Mouse (Mus musculus): ENCODE measurements around the gene C130032M10Rik.
"Not testable (repeated sequence)": the region's sequence is repeated elsewhere in the genome, so short reads cannot be mapped to it uniquely, and the experiment has no call there.

The C130032M10Rik gene

GRCm38 (mm10) chr9:114518812-114519477 is 3.4 kb downstream of the C130032M10Rik start:
- DNase-seq (ENCODE audit: low spot score), result no peak

- not testable (repeated sequence) for DNase-seq (ENCODE audit: low spot score)
Measured at GRCm38 (mm10) chr9:114520529-114520928, 5.0 kb downstream of the C130032M10Rik start.

- DNase-seq (ENCODE audit: low spot score), result no peak
Measured at GRCm38 (mm10) chr9:114522041-114522440, 6.5 kb downstream of the C130032M10Rik start.

GRCm38 (mm10) chr9:114522501-114522900 is 7.0 kb downstream of the C130032M10Rik start:
- DNase-seq (ENCODE audit: low spot score), result no peak

GRCm38 (mm10) chr9:114525073-114525633 is 9.7 kb downstream of the C130032M10Rik start:
- DNase-seq (ENCODE audit: low spot score), result no peak

DNA sequence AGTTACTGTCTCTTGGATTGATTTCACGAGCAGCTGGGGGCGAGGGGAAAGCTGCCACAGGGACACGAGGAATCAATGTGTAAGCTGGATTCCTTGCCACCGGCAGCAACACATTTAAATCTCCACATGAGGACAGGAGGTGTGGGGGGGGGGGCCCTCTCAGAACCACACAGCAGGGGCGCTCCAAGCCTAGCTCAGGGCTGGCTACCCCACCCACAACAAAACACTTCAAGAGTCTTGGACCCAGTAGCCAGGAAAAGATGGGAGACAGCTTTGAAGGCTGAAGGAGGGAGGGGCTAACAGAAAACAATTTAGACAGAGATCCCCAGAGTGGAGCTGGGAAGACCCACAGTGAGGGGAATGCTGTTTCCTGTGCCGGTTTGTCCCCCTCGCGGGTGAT is 10.4 kb downstream of the C130032M10Rik start:
- DNase-seq (ENCODE audit: low spot score), result no peak

DNA sequence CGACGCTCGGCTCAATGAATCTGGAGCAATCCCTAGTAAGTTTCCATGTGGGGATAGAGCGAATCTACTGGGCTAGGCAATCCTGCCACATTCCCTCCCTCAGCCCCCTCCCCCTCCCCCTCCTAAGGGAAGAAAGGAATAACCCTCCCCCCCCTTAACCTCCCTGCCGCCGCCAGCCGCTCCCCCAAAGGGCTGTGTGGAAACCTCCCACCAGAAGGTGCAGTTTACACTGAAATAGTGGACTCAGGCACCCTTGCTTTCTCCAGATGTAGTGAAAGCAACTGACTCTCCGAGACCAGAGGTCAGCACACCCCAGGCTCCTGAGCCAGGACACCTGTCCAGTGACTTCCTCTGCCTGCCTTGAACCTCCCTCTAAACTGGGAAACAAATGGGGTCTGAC is 11.1 kb downstream of the C130032M10Rik start:
- no peak for DNase-seq (ENCODE audit: low spot score)

DNA sequence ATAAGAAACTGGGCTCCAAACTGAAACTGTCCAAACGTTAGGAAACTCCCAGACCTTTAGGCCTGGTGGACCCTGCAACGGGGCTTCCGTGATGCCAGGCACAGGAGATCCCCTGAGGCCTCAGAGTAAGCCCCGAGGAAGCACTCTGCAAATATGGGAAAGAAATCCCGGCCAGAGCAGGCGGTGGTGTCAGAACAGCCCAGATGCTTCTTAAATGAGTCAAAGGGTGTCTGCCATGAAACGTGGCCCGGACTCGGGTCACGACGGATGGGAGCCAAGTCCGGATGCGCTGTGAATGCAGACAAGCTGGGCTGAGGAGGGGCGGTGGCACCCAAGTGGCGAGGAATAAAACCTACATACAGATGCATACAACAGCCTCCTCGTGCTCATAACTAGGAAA is 11.6 kb downstream of the C130032M10Rik start:
- DNase-seq (ENCODE audit: low spot score), result no peak

DNA sequence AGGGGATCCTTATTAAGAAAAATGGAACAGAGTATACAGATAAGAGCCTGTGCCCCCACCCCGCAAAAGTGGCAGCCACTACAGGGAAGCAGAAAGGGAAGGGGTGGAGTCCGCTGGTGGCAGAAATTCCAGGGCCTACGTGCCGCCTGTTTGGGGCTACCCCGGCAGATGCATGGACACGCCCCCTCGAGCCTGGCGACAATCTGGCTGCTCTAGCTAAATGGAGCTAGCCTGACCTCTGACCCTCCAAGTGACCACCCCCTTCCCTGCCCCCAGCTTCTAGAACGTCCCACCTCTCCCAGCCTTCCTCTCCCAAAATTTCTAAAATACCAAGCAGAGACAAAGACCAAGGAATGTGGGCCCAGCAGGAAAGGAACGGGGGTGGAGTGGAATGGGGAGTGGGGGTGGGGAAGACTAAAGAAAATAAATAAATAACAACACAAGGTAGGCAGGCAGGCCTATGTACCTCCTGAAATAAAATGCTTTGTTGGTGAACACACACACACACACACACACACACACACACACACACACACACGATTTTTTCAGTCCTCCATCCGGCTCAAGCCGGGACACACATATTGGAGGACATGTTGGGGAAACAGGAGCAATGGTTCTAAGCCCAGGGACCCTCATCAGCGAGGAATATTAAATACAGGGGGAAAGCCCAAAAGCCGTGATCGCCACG is 12.6 kb downstream of the C130032M10Rik start:
- no peak for DNase-seq (ENCODE audit: low spot score)

GRCm38 (mm10) chr9:114528680-114529048 is 13.2 kb downstream of the C130032M10Rik start:
- DNase-seq (ENCODE audit: low spot score), result no peak

DNA sequence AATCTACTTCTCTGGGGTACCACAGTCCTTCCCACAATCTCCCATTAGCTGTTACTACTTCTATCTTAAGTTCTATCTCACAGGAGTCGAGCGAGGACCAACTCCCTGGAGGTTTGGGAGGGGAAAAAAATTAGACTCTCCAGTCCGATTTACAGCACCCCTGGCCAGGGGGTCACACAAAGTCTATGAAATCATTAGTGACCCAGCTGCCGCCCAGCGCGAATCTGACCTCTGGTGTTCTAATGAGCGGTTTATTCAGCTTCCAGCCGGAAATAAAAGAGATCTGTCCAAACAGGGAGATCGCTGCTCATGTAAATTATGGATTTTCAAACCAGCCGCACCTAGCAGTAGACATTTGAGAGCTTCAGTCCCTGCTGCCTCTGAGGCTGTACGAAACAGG is 15.8 kb downstream of the C130032M10Rik start:
- DNase-seq (ENCODE audit: low spot score), result no peak

DNA sequence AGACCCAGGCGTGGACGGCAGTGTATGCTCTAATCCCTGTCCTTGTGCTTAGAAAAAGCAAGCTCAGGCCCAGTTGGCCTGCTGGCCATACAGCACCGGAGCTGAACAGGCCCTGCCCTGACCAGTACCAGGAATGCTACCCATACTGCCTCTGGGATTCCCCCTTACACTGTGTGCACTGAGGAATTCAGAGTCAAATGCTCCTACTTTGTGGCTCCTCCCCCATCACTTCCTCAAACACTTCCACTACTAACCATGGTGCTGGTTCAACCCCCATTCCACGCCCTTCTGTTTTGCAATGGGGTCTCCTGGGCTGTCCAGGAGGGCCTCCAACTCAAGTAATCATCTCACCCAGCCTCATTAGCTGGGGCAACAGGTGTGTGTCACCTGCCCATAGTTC is 18.4 kb downstream of the C130032M10Rik start:
- DNase-seq (ENCODE audit: low spot score), result no peak

DNA sequence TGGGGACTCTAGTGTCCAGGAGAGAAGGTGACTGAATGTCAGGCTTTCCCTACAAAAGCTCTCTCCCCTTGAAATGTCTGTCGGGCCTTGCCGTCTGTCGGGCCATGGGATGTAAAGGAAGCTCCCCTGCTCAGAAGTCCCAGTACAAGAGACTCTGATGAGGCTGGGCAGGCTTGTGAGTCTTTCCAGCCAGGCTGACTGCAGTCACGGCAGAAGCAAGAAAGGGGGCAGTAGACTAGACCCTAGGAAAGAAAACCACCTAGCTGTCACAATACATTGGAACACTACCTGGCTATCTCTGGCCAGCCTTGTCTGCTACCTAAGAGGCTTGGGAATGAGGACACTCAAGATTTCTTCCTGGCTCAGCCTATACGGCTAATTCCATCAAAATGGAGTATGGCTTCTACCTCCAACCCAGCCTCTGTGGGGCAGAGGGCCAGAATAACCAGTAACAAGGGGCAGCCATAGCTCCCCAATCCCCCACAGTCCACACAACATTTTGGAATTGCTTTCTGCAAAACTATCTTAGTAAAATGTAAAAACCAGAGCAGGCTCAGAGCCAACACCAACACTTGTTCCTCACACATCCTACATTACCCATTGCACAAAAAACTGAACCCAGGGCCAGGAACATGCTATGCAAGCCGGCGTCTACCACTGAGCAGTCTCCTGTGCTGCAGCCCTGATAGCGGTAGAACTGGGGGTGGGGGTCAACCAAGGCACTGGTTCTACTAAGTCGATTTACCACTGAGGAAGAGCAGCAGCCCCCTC is 19.4 kb downstream of the C130032M10Rik start:
- DNase-seq (ENCODE audit: low spot score), result no peak

- DNase-seq (ENCODE audit: low spot score), result no peak
Measured at GRCm38 (mm10) chr9:114536628-114537027, 21.1 kb downstream of the C130032M10Rik start.

- DNase-seq (ENCODE audit: low spot score), result no peak
Measured at GRCm38 (mm10) chr9:114538996-114539563, 23.6 kb downstream of the C130032M10Rik start.

GRCm38 (mm10) chr9:114541279-114541741 is 25.8 kb downstream of the C130032M10Rik start:
- DNase-seq (ENCODE audit: low spot score), result no peak

- DNase-seq (ENCODE audit: low spot score), result no peak
Measured at GRCm38 (mm10) chr9:114543882-114544753, 28.6 kb downstream of the C130032M10Rik start.

GRCm38 (mm10) chr9:114544754-114545393 is 29.4 kb downstream of the C130032M10Rik start:
- DNase-seq (ENCODE audit: low spot score), result no peak

GRCm38 (mm10) chr9:114546765-114547164 is 31.3 kb downstream of the C130032M10Rik start:
- no peak for DNase-seq (ENCODE audit: low spot score)

DNA sequence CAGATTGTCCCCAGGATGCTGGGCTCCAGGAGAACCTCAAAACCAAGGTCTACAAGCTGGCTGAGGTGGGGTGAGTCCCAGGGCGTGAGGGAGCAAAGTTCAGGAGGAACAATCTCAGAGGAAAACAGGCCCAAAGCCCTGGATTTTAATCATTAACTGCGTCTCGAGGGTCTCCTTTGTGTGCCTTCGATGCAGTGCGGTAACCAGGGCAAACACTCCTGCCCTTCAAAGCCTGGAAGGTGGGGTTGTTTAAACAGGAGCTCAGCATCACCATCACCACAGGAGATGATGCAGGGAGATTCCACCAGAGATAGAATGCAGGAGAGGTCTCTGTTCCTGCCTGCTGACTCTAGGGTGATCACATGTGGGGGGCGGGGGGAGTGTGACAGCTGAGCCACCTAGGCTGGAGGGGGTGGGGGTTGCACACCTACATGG is 32.2 kb downstream of the C130032M10Rik start:
- DNase-seq (ENCODE audit: low spot score), result no peak

DNA sequence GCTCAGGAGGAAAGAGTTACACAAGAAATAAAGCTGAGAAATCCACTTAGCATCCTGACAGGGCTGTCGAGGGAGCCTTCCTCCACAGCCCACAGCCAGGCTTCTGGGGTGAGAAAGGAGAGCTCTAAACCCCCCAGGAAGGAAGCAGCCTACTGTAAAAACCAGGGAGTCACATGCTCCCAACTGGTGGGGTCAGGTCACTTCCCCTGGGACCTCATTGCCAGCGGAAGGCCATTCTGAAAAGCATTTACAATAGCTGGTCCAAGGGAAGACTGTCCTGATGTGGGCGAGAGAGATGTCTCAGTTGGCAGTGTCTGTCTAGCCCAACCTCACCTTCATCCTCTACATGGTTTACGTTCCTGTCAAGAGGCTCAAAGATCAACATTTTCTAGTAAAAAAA is 33.0 kb downstream of the C130032M10Rik start:
- DNase-seq (ENCODE audit: low spot score), result no peak

Data from c-Kit-positive CD71-positive TER-119-positive erythroid progenitor cells, embryonic 14.5 days (primary cell).